Mouse (Mus musculus) liver, embryonic 14.5 days (tissue): Measurements from ENCODE around the gene Ccdc122.

ENCODE experiments used
- CTCF ChIP-seq: IDR thresholded peaks from 2 replicates; pipeline ENCODE4 v1.5.1; 2016; ENCODE audit warnings: antibody characterized with exemption, low read depth, control low read depth
- EP300 ChIP-seq: IDR thresholded peaks from 2 replicates; pipeline ENCODE4 v1.6.1; 2016; ENCODE audit warnings: antibody characterized with exemption, low read depth

DNA sequence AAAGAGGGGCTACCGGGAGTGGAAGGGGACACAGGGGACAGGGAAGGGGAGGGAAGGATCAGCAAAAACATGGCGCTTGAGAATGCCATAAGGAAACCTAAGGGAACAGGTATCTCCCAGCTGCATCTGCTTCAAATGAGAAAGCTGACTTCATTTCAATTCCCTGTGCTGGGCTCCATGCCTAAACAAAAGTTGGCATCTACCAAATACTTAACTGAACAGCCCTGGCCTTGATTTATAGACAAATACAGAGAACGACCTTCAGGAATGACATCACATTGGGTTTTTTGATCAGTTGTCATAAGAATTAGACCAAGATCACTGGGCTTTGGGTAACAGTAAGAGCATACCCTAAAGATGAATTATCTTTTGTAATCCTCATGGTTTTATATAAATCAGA lies 12.1 kb upstream of the Ccdc122 start:
- TF ChIP-seq EP300: no peak
- TF ChIP-seq CTCF: no peak
